Mouse (Mus musculus): Measurements from ENCODE around the gene Klf15. TPM values are rescaled to one million over a fixed set of nuclear protein-coding genes. Genes with fewer than 3 reads are reported as not detected.

Klf15 gene
- polyA plus RNA-seq, 1 experiment from 2014 or later = 8.4 TPM

DNA sequence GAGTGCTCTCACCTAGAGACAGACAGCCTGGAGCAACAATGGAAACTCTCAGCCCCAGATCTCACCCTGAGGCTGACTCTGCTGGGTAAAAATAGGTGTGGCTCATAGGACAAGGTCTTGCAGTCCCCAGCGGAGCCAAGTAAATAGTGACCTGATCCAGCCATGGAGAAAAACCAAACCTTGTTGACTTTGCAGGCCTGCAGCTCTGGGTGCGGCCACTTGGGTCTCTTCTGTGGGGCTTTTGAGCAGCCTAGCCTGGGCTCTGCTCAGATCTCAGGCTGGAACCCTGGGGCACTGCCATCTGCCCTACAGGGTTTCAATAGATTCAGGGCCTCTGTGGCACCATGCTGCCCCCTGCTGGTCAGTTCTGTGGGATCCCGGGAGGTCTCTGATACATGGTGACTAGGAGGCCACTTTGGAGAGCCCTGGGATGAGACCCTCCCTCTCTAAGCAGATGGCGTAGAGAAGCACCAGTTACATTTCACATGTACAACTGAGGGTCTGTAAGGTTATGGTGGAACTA is 52.6 kb downstream of the Klf15 start:
- peak; percentile 72 for ATAC-seq (ENCODE audit: low read depth)
- H3K4me2 ChIP-seq (ENCODE audit: low read depth, low read length) = no peak overlapping the region
- no peaks in the 10 kb centered on the region for H3K4me1 ChIP-seq (ENCODE audit: control insufficient read depth, insufficient read depth, low read length)
- no peaks in the 10 kb centered on the region for H3K27me3 ChIP-seq (replicated peaks; ENCODE audit: control insufficient read depth, insufficient read depth, low read length)
- no peaks in the 10 kb centered on the region for H3K36me3 ChIP-seq (ENCODE audit: control insufficient read depth, insufficient read depth, low read length)
- WGBS = 39% methylated on average over 3 of the region's 4 CpGs
- H3K4me3 ChIP-seq (ENCODE audit: low read depth, low read length) = no peak overlapping the region
- no peak overlapping the region for H3K27ac ChIP-seq (replicated peaks; ENCODE audit: low read depth, low read length)
- H3K9me3 ChIP-seq (ENCODE audit: control insufficient read depth, low read length) = no peaks in the 10 kb centered on the region
- no peak overlapping the region for H3K9ac ChIP-seq (ENCODE audit: low read depth, low read length)
- DNase-seq (ENCODE audit: low spot score) = peak; percentile 61

DNA sequence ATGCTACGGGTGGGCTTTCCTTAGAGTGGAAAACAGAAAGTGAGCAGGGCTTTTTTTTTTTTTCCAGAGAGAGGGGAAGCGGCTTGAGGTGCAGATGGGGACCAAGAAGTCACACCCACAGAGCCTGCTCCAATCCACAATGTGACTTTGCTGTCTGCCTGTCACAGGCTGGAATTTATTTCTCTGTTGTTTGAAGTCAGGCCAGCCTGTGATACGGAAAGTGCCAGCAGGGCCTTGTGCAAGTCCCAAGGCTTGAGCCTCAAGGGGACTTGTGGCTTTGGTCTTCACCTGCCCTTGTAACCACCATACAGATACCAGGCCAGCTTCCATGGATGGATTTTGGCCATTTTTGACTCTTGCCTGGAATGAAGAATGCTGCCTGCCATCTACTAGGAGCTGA is 56.5 kb downstream of the Klf15 start:
- no peak overlapping the region for H3K9ac ChIP-seq (ENCODE audit: low read depth, low read length)
- H3K36me3 ChIP-seq (ENCODE audit: control insufficient read depth, insufficient read depth, low read length) = no peaks in the 10 kb centered on the region
- no peaks in the 10 kb centered on the region for H3K27me3 ChIP-seq (replicated peaks; ENCODE audit: control insufficient read depth, insufficient read depth, low read length)
- H3K4me2 ChIP-seq (ENCODE audit: low read depth, low read length) = no peak overlapping the region
- no peaks in the 10 kb centered on the region for H3K9me3 ChIP-seq (ENCODE audit: control insufficient read depth, low read length)
- DNase-seq (ENCODE audit: low spot score) (no peak), ATAC-seq (ENCODE audit: low read depth) (no peak)
- whole genome bisulfite sequencing = 62% methylated on average over 3 of the region's 3 CpGs
- no peak overlapping the region for H3K27ac ChIP-seq (replicated peaks; ENCODE audit: low read depth, low read length)
- H3K4me1 ChIP-seq (ENCODE audit: control insufficient read depth, insufficient read depth, low read length) = no peaks in the 10 kb centered on the region
- H3K4me3 ChIP-seq (ENCODE audit: low read depth, low read length) = no peak overlapping the region

DNA sequence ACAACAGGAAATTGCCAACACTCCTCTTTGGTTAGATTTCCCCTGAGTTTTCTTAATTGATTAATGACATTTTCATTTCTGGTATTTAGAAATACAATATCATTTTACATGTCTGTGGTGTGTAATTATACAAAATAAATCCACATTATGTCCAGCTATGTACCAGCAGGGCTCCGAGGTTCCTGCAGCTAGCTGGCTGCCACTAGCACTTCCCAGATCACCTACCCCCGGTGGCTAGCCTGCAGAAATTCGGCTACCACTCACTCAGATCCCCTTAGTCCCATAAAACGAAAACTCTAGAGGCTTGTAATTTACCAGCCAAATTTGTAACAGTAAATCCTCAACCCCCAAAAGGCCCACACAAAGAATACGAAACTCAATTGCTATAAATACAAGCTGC is 57.0 kb downstream of the Klf15 start:
- no peaks in the 10 kb centered on the region for H3K36me3 ChIP-seq (ENCODE audit: control insufficient read depth, insufficient read depth, low read length)
- H3K9ac ChIP-seq (ENCODE audit: low read depth, low read length) = no peak overlapping the region
- H3K4me3 ChIP-seq (ENCODE audit: low read depth, low read length) = no peak overlapping the region
- H3K27me3 ChIP-seq (replicated peaks; ENCODE audit: control insufficient read depth, insufficient read depth, low read length) = no peaks in the 10 kb centered on the region
- no peak overlapping the region for H3K4me2 ChIP-seq (ENCODE audit: low read depth, low read length)
- H3K27ac ChIP-seq (replicated peaks; ENCODE audit: low read depth, low read length) = no peak overlapping the region
- WGBS = 35% methylated on average over 5 of the region's 5 CpGs
- ATAC-seq (ENCODE audit: low read depth) (no peak), DNase-seq (ENCODE audit: low spot score) (no peak)
- no peaks in the 10 kb centered on the region for H3K9me3 ChIP-seq (ENCODE audit: control insufficient read depth, low read length)
- no peaks in the 10 kb centered on the region for H3K4me1 ChIP-seq (ENCODE audit: control insufficient read depth, insufficient read depth, low read length)

Other genes with a start within 250 kb of the Klf15 start
- not detected in 2 replicates for gene Vmn1r53, start 238.1 kb upstream of the Klf15 start, polyA plus RNA-seq (2014; fragmentation: Nextera tagmentation; extraction: Ambion mirVana)
- not detected in 2 replicates for gene Vmn1r54, start 216.3 kb upstream of the Klf15 start, polyA plus RNA-seq (2014; fragmentation: Nextera tagmentation; extraction: Ambion mirVana)
- gene BC048671, start 161.4 kb upstream of the Klf15 start, polyA plus RNA-seq (2014; fragmentation: Nextera tagmentation; extraction: Ambion mirVana) = not detected in 2 replicates
- 3.1 and 6.4 TPM in 2 replicates for gene Chst13, start 137.4 kb upstream of the Klf15 start, polyA plus RNA-seq (2014; fragmentation: Nextera tagmentation; extraction: Ambion mirVana)
- gene Uroc1, start 129.3 kb upstream of the Klf15 start, polyA plus RNA-seq (2014; fragmentation: Nextera tagmentation; extraction: Ambion mirVana) = 0.11 TPM in 1 of 2 replicates, not detected in the other
- 11.9 and 12.9 TPM in 2 replicates for gene Zxdc, start 93.1 kb upstream of the Klf15 start, polyA plus RNA-seq (2014; fragmentation: Nextera tagmentation; extraction: Ambion mirVana)
- 0.62 and 0.65 TPM in 2 replicates for gene Cfap100, start 33.8 kb upstream of the Klf15 start, polyA plus RNA-seq (2014; fragmentation: Nextera tagmentation; extraction: Ambion mirVana)
- gene Aldh1l1, start 23.9 kb downstream of the Klf15 start, polyA plus RNA-seq (2014; fragmentation: Nextera tagmentation; extraction: Ambion mirVana) = 1.8 and 2.2 TPM in 2 replicates
- 5.4 and 7.2 TPM in 2 replicates for gene Slc41a3, start 142.1 kb downstream of the Klf15 start, polyA plus RNA-seq (2014; fragmentation: Nextera tagmentation; extraction: Ambion mirVana)

All from embryonic facial prominence, embryonic 14.5 days (tissue).